Mouse (Mus musculus): ENCODE measurements around the gene Bpi.

The Bpi gene

DNA sequence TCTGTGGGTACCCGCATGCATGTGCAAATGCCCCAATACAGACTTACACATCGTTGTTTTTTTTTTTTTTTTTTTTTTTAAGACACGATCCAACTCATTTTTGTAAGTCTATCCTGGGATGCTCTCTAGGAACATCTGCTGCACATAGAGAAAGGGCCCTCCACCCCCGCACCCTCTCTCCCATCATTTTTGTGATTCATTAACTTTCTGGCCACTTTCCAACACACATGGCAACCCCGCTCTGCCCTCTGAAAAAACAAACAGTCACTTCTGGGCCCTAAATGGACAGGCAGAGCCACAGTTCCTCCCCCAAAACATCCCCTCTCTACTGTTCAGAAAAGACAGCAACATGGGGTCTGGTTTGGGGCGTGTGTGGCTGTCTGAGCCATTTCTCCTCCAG lies 27.8 kb downstream of the Bpi start:
- no peak for DNase-seq (ENCODE audit: low spot score in 2 of 2)

- no peak for DNase-seq (ENCODE audit: low spot score in 2 of 2)
These were observed 37.8 kb downstream of the Bpi start for GRCm38 (mm10) chr2:158295700-158296099.

DNA sequence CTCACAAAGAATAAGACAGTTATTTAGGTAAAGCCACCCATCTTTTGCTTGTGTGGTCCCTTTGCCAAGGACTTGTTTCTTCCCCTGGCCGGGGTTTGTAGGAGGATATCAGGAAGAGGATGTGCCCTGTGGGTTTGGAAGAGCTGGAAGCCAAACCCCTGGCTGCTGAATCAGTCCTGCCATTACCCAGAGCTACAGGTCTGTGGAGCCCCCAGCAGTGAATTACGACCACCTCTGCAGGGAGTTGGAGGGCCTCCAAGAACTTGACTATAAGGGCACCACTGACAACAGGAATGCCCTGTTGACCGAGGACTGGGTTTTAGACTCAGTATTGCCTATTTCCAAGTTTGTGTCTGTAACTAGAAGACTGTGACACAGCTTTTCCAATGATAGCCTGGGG lies 41.3 kb downstream of the Bpi start:
- DNase-seq (ENCODE audit: low spot score in 2 of 2): no peak

GRCm38 (mm10) chr2:158299731-158300130 lies 41.8 kb downstream of the Bpi start:
- no peak for DNase-seq (ENCODE audit: low spot score in 2 of 2)

DNA sequence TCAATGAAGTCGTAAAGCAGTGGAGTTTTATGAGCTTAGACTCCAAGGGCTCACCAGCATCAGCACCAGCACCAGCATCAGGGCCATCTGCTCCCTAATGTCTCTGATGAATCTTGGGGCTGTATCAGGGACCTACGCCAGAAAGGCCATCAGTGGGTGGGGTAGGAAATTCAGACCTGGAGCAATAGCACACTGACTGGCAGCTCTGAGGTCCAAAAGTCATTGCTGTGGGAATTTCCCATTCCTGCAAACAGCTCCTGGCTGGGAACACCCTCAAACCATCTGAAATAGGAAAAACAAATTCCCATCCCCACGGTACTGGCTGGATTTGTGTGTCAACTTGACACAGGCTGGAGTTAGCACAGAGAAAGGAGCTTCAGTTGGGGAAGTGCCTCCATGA lies 44.9 kb downstream of the Bpi start:
- no peak for DNase-seq (ENCODE audit: low spot score in 2 of 2)

DNA sequence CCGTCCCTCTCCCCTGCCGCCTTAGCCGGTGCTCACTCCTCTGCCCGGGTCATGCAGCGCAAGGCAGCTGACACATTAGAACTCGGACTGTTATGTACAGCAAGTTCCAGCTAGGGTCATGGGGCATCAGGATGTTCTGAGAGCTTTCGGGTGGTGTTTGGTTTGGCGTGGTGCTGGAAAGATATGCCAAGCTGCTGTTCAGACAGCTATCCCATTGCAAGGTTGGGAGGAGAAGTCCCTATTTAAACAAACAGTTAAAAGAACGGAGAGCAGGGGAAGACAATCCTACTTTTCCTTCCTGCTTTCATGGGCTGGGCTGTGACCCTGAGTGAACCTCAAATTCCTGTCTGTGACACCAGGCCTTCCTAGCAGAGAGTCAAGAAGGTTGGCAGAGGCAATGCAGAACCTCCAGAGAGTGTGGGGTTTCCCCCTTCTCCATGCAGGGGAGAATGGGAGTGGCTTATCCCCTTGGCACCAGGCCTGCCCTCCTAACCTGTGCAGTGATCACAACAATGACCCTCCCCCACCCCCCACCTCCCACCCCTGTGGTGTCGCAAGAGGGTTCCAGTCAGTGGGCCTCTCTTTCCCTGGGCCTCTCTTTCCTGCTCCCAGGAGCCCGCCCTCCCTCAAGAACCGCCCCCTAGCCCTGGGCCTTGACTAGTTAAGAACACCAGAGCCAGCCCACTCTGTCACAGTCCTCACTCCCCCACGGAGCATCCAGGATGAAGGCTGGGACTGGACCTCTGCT lies 48.2 kb downstream of the Bpi start, which contains the start of gene Lbp:
TSS of gene Lbp (plus strand) at position 546 of the 748 bp plus-strand sequence.
- no peak for DNase-seq (ENCODE audit: low spot score in 2 of 2)

DNA sequence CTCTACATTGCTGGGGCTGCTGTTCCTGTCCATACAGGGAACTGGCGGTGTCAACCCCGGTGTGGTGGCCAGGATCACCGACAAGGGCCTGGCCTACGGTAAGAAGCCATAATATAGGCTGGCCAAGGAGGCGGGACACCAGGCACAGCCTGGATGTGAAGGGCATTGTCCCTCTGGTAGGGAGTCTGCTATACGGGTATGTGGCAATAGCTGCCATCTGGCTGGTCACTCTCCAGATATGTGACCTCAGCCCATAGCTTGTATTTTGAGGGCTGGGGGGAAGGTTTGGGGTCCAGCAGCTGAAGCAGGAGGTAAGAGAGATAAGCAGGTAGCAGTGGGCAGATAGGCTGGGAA lies 48.8 kb downstream of the Bpi start:
- no peak for DNase-seq (ENCODE audit: low spot score in 2 of 2)

DNA sequence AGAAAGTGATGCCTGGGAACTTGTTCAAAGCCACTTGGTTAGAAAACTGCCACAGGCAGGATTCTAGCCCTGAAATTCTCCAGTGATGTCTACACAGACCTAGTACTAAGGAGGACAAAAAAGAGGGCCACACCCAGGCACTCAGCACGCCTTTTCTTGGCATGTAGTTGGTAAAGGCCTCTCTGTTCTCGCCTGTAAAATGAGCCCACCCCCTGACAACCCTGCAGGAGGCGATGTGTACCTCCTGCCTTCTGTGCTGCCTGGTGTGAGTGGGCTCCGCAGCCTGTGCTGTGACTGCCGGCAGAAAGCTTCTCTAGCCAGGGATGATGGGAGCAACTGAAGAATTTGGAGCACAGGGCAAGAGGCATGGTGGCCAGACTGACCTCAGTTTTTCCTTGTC lies 50.4 kb downstream of the Bpi start:
- no peak for DNase-seq (ENCODE audit: low spot score in 2 of 2)

GRCm38 (mm10) chr2:158313089-158313488 lies 55.2 kb downstream of the Bpi start:
- DNase-seq (ENCODE audit: low spot score in 2 of 2): no peak

DNA sequence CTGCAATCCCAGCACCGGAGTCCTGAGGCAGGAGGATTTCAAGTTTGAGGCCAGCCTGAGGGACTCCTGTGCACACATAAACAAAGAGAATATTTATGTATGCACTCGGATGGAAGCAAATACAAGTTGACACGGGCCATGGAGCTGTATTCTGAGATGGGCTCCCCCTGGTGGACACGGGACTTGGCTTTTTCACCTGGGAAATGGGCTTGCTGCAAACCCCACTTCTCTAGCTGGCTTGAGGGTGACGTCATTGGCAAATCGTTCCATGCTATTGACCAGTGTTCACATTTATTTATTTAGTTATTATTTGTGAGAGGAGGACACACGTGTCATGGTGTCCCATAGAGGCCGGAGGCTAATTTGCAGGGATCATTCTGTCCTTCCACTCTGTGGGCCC lies 58.5 kb downstream of the Bpi start:
- DNase-seq (ENCODE audit: low spot score in 2 of 2): no peak

GRCm38 (mm10) chr2:158317026-158317425 lies 59.1 kb downstream of the Bpi start:
- DNase-seq (ENCODE audit: low spot score in 2 of 2): peak in 1 of 2 experiments; percentile 19

GRCm38 (mm10) chr2:158321596-158321995 lies 63.7 kb downstream of the Bpi start:
- no peak for DNase-seq (ENCODE audit: low spot score in 2 of 2)

DNA sequence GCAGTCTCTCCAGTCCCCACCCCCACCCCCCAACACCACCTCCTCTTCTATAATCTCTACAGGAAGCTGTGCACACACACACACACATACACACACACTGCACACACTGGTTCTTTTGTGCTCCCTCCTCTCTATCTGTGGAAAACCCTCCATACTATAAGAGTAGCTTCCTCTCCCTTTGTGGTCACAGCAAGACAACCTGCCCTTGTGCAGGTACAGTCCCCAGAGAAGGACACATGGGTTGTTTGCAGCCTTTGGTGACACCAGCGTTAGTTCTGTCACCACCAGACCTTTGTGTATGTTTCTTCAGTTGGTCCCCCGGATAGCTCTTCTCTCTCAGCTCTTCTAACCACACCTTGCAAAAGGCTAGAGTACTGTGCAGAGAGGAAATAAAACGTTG lies 65.0 kb downstream of the Bpi start:
- no peak for DNase-seq (ENCODE audit: low spot score in 2 of 2)

GRCm38 (mm10) chr2:158324531-158325190 lies 66.8 kb downstream of the Bpi start:
- DNase-seq (ENCODE audit: low spot score in 2 of 2): no peak

DNA sequence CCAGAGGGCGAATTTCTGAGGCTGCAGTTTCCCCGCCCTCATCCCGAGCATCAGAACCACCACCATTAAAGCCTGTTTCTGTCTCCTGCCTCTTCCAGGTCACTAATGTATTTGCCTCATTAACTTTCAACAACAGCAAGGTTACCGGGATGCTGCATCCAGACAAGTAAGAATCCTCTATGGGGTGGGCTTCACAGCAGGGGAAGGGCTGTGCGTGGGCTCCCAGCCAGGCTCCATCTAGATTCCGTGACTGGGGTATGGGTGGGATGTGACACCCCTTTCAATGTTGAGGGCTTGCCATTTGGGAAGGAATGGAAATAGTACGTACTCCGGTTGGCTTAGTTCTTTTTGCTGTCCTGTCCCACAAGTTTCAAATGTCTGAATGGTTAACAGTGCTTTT lies 67.7 kb downstream of the Bpi start:
- DNase-seq (ENCODE audit: low spot score in 2 of 2): no peak

All from natural killer cell, adult 2 months (primary cell).